ENCODE assay signal across 8 mouse cellular contexts in the genomic region with DNA sequence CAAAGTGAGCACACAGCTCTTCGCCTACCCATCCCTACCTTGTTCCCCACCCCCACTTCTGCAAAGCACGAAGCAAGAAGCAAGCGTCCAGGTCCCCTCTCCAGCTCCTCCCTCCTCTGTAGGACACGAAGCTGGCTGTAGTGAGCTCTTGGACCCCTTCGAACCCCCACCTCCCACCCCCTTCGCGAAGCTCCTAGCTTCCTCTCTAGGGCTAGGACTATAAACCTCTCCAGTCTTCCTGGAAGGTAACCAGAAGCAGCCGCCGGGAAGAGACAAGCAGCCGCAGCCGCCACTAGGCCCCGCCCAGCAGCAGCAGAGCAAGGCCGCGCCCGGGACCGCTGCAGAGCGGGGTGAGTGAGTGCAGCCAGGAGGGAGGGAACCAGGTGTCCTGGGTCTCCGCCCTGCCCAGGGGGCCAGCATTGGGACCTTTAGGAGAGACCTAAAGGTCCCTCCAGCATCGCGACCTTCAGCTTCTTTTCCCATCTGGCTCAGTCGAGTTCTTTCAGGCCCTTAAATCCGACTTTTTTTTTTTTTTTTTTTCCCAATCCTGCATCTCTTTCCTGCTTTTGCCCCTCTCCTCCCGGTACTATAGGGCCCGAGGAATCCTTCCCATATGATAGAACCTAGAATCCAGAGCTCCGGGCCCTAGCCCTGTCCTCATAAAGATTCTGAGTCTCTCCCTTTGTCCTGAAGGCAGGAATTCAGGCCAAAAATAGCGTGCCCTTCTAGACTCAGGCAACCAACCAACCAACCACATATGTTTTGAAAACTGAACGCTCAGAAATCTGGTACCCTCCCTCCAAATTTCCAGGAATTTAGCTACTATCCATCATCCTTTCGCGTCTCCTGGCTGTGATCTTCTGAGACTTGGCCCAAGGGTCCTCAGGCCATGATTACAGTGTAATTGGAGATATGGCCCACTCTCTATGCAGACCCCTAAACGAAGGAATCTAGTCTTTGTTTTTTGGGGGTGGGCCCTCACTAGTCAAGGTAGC. TPM values are rescaled to one million over a fixed set of nuclear protein-coding genes. Genes with fewer than 3 reads are reported as not detected.
DNase-seq lines count a peak whose midpoint lies in the region; ATAC-seq lines count a peak whose summit lies in the region.

A gene (plus strand): TSS at position 105 of the 995 bp plus-strand sequence.
A gene (plus strand): TSS at position 204 of the 995 bp plus-strand sequence.

- WGBS in hindbrain, embryonic 11.5 days, result 2% methylated on average over 30 of the region's 30 CpGs

- no peaks in the 10 kb centered on the region for H3K36me3 ChIP-seq in hindbrain, embryonic 11.5 days (ENCODE audit: control insufficient read depth, insufficient read depth, low read length)

- peak; percentile 39 for ATAC-seq in hindbrain, embryonic 11.5 days (ENCODE audit: low FRiP score)

- peak within 1 kb of the TSS; percentile 58 for H3K9ac ChIP-seq in hindbrain, embryonic 11.5 days (ENCODE audit: low read depth, low read length)

- H3K4me3 ChIP-seq in hindbrain, embryonic 11.5 days (ENCODE audit: low read depth, low read length), result peak within 1 kb of the TSS; percentile 44

- H3K9me3 ChIP-seq in hindbrain, embryonic 11.5 days (ENCODE audit: control insufficient read depth, low read length), result no peaks in the 10 kb centered on the region

- no peaks in the 10 kb centered on the region for H3K27me3 ChIP-seq in hindbrain, embryonic 11.5 days (ENCODE audit: control insufficient read depth, insufficient read depth, low read length)

- DNase-seq in MN1 (ENCODE audit: low spot score), result peak; percentile 83
- DNase-seq in cerebellum, adult 18-20 months, result peak; percentile 84 to 88
- DNase-seq in frontal cortex, adult 2 months (ENCODE audit: extremely low spot score in 1 of 2, low spot score in 1 of 2), result peak in 1 of 2 experiments; percentile 71
- peak; percentile 81 for DNase-seq in hindbrain, embryonic 11.5 days (ENCODE audit: low spot score)
- peak; percentile 58 to 61 for DNase-seq in layer of hippocampus, postnatal 14 days (ENCODE audit: low spot score in 2 of 2)
- DNase-seq in lung, postnatal 14 days, result peak; percentile 88
- DNase-seq in ovary, postnatal 36 days (ENCODE audit: low spot score), result peak; percentile 83
- peak; percentile 82 for DNase-seq in thymus, postnatal 4 days

- H3K4me2 ChIP-seq in hindbrain, embryonic 11.5 days (replicated peaks; ENCODE audit: low read depth, low read length), result peak within 1 kb of the TSS; percentile 63

- H3K4me1 ChIP-seq in hindbrain, embryonic 11.5 days (replicated peaks; ENCODE audit: control insufficient read depth, insufficient read depth, low read length), result no peaks in the 10 kb centered on the region; the same call in none of the 2 replicates

- H3K27ac ChIP-seq in hindbrain, embryonic 11.5 days (ENCODE audit: low read depth, low read length), result peak within 1 kb of the TSS; percentile 61

RNA-seq across cellular contexts. Expression of the first gene that starts in this region (rescaled TPM):
- polyA plus RNA-seq in frontal cortex, adult 2 months (2012; rRNA removed), result 52.0 and 53.3 TPM in 2 replicates
- polyA plus RNA-seq in hindbrain, embryonic 11.5 days (2014; fragmentation: Nextera tagmentation; extraction: Ambion mirVana), result 41.3 and 44.3 TPM in 2 replicates
- 100 to 1,000 TPM; 119 TPM for total RNA-seq in layer of hippocampus, postnatal 14 days (2021)

RNA-seq across cellular contexts. Expression of the second gene that starts in this region (rescaled TPM):
- 152 and 157 TPM in 2 replicates for polyA plus RNA-seq in frontal cortex, adult 2 months (2012; rRNA removed)
- polyA plus RNA-seq in hindbrain, embryonic 11.5 days (2014; fragmentation: Nextera tagmentation; extraction: Ambion mirVana), result 0.15 and 0.65 TPM in 2 replicates
- 100 to 1,000 TPM; 591 TPM for total RNA-seq in layer of hippocampus, postnatal 14 days (2021)

Comparison
In these comparisons a context has a peak if more than half of its experiments do, and no peak if none do; other contexts are left out.
1. RNA of the second gene that starts in this region (polyA plus RNA-seq): 152 to 157 TPM in frontal cortex, adult 2 months; 0.15 to 0.65 TPM in hindbrain, embryonic 11.5 days; every median in the first group is over 10 times any median in the second.